ENCODE assay signal across 21 mouse cellular contexts in genomic region chr4:72901566-72901965, GRCm38 (mm10). TPM values are rescaled to one million over a fixed set of nuclear protein-coding genes. Genes with fewer than 3 reads are reported as not detected.
DNase-seq lines count a peak whose midpoint lies in the region; ATAC-seq and TF ChIP-seq lines count a peak whose summit lies in the region.
"Had no signal": no experiment of that assay in that cellular context is flagged by ENCODE, and none has a peak within 500 bp of the region (broad histone marks: within the 10 kb centered on the region; RNA-seq: fewer than 3 reads in every experiment).

No protein-coding gene starts in this region.

- no peak overlapping the region for H3K4me2 ChIP-seq in hindbrain, postnatal 0 days (ENCODE audit: low read depth, low read length)
- H3K4me2 ChIP-seq: forebrain, embryonic 15.5 days; heart, embryonic 11.5 days; heart, embryonic 15.5 days; hindbrain, embryonic 15.5 days had no signal

- DNase-seq in hindbrain, postnatal 0 days (ENCODE audit: low spot score), result peak; percentile 59
- no peak for DNase-seq in hindbrain, embryonic 10.5 days (ENCODE audit: low spot score)
- peak; percentile 3 for DNase-seq in cerebellum, adult 8-10 months
- DNase-seq in cerebellum, adult 9-11 months, result peak; percentile 49
- DNase-seq in cerebellum, postnatal 36 days, result peak; percentile 34 to 40
- DNase-seq in gastrocnemius, adult 18-20 months (ENCODE audit: low spot score), result no peak
- DNase-seq in liver, result no peak
- DNase-seq: adrenal gland, adult 2 months; adrenal gland, postnatal 25 days; gastrocnemius, postnatal 14 days; heart, adult 2 months; heart, postnatal 14 days; kidney, adult 18-20 months had no signal

- no peak overlapping the region for H3K9ac ChIP-seq in hindbrain, postnatal 0 days (replicated peaks; ENCODE audit: low read length)
- H3K9ac ChIP-seq: forebrain, embryonic 15.5 days; heart, embryonic 15.5 days; hindbrain, embryonic 15.5 days had no signal

- no peaks in the 10 kb centered on the region for H3K27me3 ChIP-seq in hindbrain, postnatal 0 days (ENCODE audit: insufficient read depth, low read length)
- H3K27me3 ChIP-seq in hindbrain, embryonic 10.5 days (ENCODE audit: insufficient read depth, poor library complexity, severe bottlenecking), result no peaks in the 10 kb centered on the region
- H3K27me3 ChIP-seq: forebrain, embryonic 15.5 days; heart, embryonic 15.5 days; hindbrain, embryonic 15.5 days had no signal

- no peak for ATAC-seq in hindbrain, postnatal 0 days
- ATAC-seq: forebrain, embryonic 15.5 days had no signal

- H3K36me3 ChIP-seq in hindbrain, postnatal 0 days (ENCODE audit: insufficient read depth, low read length), result no peaks in the 10 kb centered on the region
- H3K36me3 ChIP-seq in hindbrain, embryonic 10.5 days, result no peaks in the 10 kb centered on the region
- H3K36me3 ChIP-seq: embryonic facial prominence, embryonic 10.5 days; forebrain, embryonic 15.5 days; heart, embryonic 15.5 days; hindbrain, embryonic 15.5 days had no signal

- no peak for TF ChIP-seq CTCF in hindbrain, postnatal 0 days (IDR thresholded peaks at IDR 0.05; ENCODE audit: low read depth)

- H3K4me3 ChIP-seq in hindbrain, postnatal 0 days (ENCODE audit: low read length), result no peak overlapping the region
- no peak overlapping the region for H3K4me3 ChIP-seq in hindbrain, embryonic 10.5 days
- H3K4me3 ChIP-seq: embryonic facial prominence, embryonic 10.5 days; forebrain, embryonic 15.5 days; heart, adult 2 months; heart, embryonic 15.5 days; hindbrain, embryonic 15.5 days had no signal

- no peak overlapping the region for H3K27ac ChIP-seq in hindbrain, postnatal 0 days
- no peak overlapping the region for H3K27ac ChIP-seq in hindbrain, embryonic 10.5 days
- H3K27ac ChIP-seq: embryonic facial prominence, embryonic 10.5 days; forebrain, embryonic 15.5 days; heart, adult 2 months; heart, embryonic 15.5 days; hindbrain, embryonic 15.5 days had no signal

- no peaks in the 10 kb centered on the region for H3K4me1 ChIP-seq in hindbrain, postnatal 0 days (ENCODE audit: insufficient read depth, low read length)
- H3K4me1 ChIP-seq in hindbrain, embryonic 10.5 days (replicated peaks), result no peaks in the 10 kb centered on the region
- H3K4me1 ChIP-seq: embryonic facial prominence, embryonic 10.5 days; forebrain, embryonic 15.5 days; heart, embryonic 15.5 days; hindbrain, embryonic 15.5 days had no signal

- H3K9me3 ChIP-seq in hindbrain, postnatal 0 days (ENCODE audit: low read length), result no peaks in the 10 kb centered on the region
- no peaks in the 10 kb centered on the region for H3K9me3 ChIP-seq in hindbrain, embryonic 10.5 days
- H3K9me3 ChIP-seq: embryonic facial prominence, embryonic 10.5 days; forebrain, embryonic 15.5 days; heart, embryonic 15.5 days; hindbrain, embryonic 15.5 days had no signal

- 40% methylated on average over 1 of the region's 1 CpGs for WGBS in hindbrain, postnatal 0 days
- WGBS in hindbrain, embryonic 10.5 days, result 80% methylated on average over 1 of the region's 1 CpGs

RNA-seq across cellular contexts. Expression of gene Aldoart1, which starts 49.1 kb away (rescaled TPM):
- total RNA-seq in hindbrain, postnatal 0 days (2014; rRNA removed), result not detected in 2 replicates
- not detected in 2 replicates for polyA plus RNA-seq in hindbrain, postnatal 0 days (2015; fragmentation: Nextera tagmentation; extraction: Ambion mirVana)
- not detected in 2 replicates for polyA plus RNA-seq in hindbrain, embryonic 10.5 days (2016; fragmentation: Nextera tagmentation; extraction: Ambion mirVana)
- under 1 TPM; 0.46 to 0.52 TPM for total RNA-seq in gastrocnemius, adult 18-20 months (2021)
- total RNA-seq: adrenal gland, adult 2 months; adrenal gland, postnatal 25 days; heart, adult 2 months; heart, postnatal 14 days; hematopoietic stem cell, adult 5-6 weeks had no signal
- polyA plus RNA-seq: adrenal gland, adult 2 months; forebrain, embryonic 15.5 days; hindbrain, embryonic 15.5 days; intestine, embryonic 14.5 days; kidney, embryonic 14.5 days had no signal

Comparison
In these comparisons a context has a peak if more than half of its experiments do, and no peak if none do; other contexts are left out.
1. DNase-seq: peak in hindbrain, postnatal 0 days (single experiment), cerebellum, adult 8-10 months (single experiment), cerebellum, adult 9-11 months (single experiment) and cerebellum, postnatal 36 days (2 of 2); none in hindbrain, embryonic 10.5 days (single experiment), gastrocnemius, adult 18-20 months (single experiment) and liver (single experiment).